Mouse (Mus musculus) heart, embryonic 15.5 days (tissue): ENCODE measurements around the gene Atp1a2. TPM values are rescaled to one million over a fixed set of nuclear protein-coding genes. Genes with fewer than 3 reads are reported as not detected.

Source experiments
- ATAC-seq: fragments of 200-750 bp; cut with Nextera tagmentation; replicated peaks from 2 replicates; pipeline ENCODE4 v1.8.0; 2017; ENCODE audit warnings: low read depth, moderate TSS enrichment; ENCODE audit not compliant: insufficient number of reproducible peaks, insufficient read depth, low FRiP score
- H3K27ac ChIP-seq: fragments of 300-500 bp; sonication (generic); 2 replicates; pipeline ENCODE4 v1.5.1; 2015; ENCODE audit warnings: mild to moderate bottlenecking, inconsistent platforms
- H3K27me3 ChIP-seq: fragments of 300-500 bp; sonication (generic); 2 replicates; pipeline ENCODE4 v1.6.1; 2015; ENCODE audit warnings: inconsistent platforms
- H3K36me3 ChIP-seq: fragments of 300-500 bp; sonication (generic); 2 replicates; pipeline ENCODE4 v1.6.1; 2015; ENCODE audit warnings: mild to moderate bottlenecking, inconsistent platforms
- H3K4me1 ChIP-seq: fragments of 300-500 bp; sonication (generic); replicated peaks from 2 replicates; pipeline ENCODE4 v1.6.1; 2015; ENCODE audit warnings: inconsistent platforms
- H3K4me2 ChIP-seq: fragments of 300-500 bp; sonication (generic); 2 replicates; pipeline ENCODE4 v1.6.1; 2015; ENCODE audit warnings: inconsistent platforms, mild to moderate bottlenecking, moderate library complexity
- H3K4me3 ChIP-seq: fragments of 300-500 bp; sonication (generic); 2 replicates; pipeline ENCODE4 v1.5.1; 2015; ENCODE audit warnings: mild to moderate bottlenecking, inconsistent platforms
- H3K9ac ChIP-seq: fragments of 300-500 bp; sonication (generic); 2 replicates; pipeline ENCODE4 v1.6.1; 2015; ENCODE audit warnings: mild to moderate bottlenecking, inconsistent platforms
- H3K9me3 ChIP-seq: fragments of 300-500 bp; sonication (generic); replicated peaks from 2 replicates; pipeline ENCODE4 v1.6.1; 2016; ENCODE audit warnings: inconsistent platforms
- WGBS: fragments of 180-500 bp; shearing (Covaris S2); methylation state at CpG from one replicate; pipeline ENCODE4 v1.1.7; 2015; ENCODE audit warnings: mixed read lengths; 5-methylcytosine and 5-hydroxymethylcytosine counted together
- polyA plus RNA-seq: library from polyadenylated mRNA; unstranded; fragments of >200 nt; fragmentation: Nextera tagmentation; extraction: Ambion mirVana; gene quantifications from 2 replicates; pipeline ENCODE4 v1.2.1, GENCODE M21; 2015

Gene Atp1a2
- polyA plus RNA-seq, 1 experiment from 2014 or later = 17.9 TPM

GRCm38 (mm10) chr1:172302311-172302710 is 4.4 kb upstream of the Atp1a2 start:
- 64% methylated on average over 3 of the region's 3 CpGs for WGBS
- Histone ChIP-seq H3K36me3 (no peaks in the 10 kb centered on the region), H3K4me3 (no peak overlapping the region), H3K9ac (no peak overlapping the region), H3K27me3 (no peaks in the 10 kb centered on the region), H3K9me3 (no peaks in the 10 kb centered on the region), H3K27ac (no peak overlapping the region), H3K4me1 (peaks cover 39% of the 10 kb centered on the region), H3K4me2 (no peak overlapping the region)
- ATAC-seq = no peak

GRCm38 (mm10) chr1:172301180-172301579 is 3.3 kb upstream of the Atp1a2 start:
- no peak for ATAC-seq
- Histone ChIP-seq H3K4me2 (no peak overlapping the region), H3K27me3 (no peaks in the 10 kb centered on the region), H3K4me3 (no peak overlapping the region), H3K9ac (no peak overlapping the region), H3K9me3 (no peaks in the 10 kb centered on the region), H3K36me3 (no peaks in the 10 kb centered on the region), H3K27ac (no peak overlapping the region), H3K4me1 (peaks cover 50% of the 10 kb centered on the region)
- WGBS = 60% methylated on average over 12 of the region's 12 CpGs

- no peaks in the 10 kb centered on the region for H3K9me3 ChIP-seq
- H3K27ac ChIP-seq = peak overlapping the region; percentile 73
- H3K4me2 ChIP-seq = no peak overlapping the region
- H3K27me3 ChIP-seq = no peaks in the 10 kb centered on the region
- H3K4me3 ChIP-seq = no peak overlapping the region
- WGBS = 50% methylated on average over 5 of the region's 5 CpGs
- H3K36me3 ChIP-seq = no peaks in the 10 kb centered on the region
- no peak overlapping the region for H3K9ac ChIP-seq
- ATAC-seq = no peak
- peaks cover 60% of the 10 kb centered on the region for H3K4me1 ChIP-seq
These were observed 2.4 kb upstream of the Atp1a2 start for GRCm38 (mm10) chr1:172300247-172300646.

- Histone ChIP-seq H3K27me3 (no peaks in the 10 kb centered on the region), H3K9ac (no peak overlapping the region), H3K4me3 (no peak overlapping the region), H3K4me1 (peaks cover 66% of the 10 kb centered on the region), H3K4me2 (no peak overlapping the region), H3K27ac (peak overlapping the region; percentile 73), H3K9me3 (no peaks in the 10 kb centered on the region), H3K36me3 (no peaks in the 10 kb centered on the region)
- 45% methylated on average over 7 of the region's 7 CpGs for WGBS
- ATAC-seq = no peak
These were observed 1.7 kb upstream of the Atp1a2 start for GRCm38 (mm10) chr1:172299528-172299927.

GRCm38 (mm10) chr1:172296816-172297510 is 901 bp downstream of the Atp1a2 start:
- Histone ChIP-seq H3K4me2 (peak overlapping the region; percentile 68), H3K9me3 (no peaks in the 10 kb centered on the region), H3K9ac (peak overlapping the region; percentile 60), H3K36me3 (no peaks in the 10 kb centered on the region), H3K4me1 (peaks cover 66% of the 10 kb centered on the region), H3K27me3 (no peaks in the 10 kb centered on the region), H3K27ac (peak overlapping the region; percentile 90), H3K4me3 (peak overlapping the region; percentile 51)
- 62% methylated on average over 6 of the region's 6 CpGs for WGBS
- ATAC-seq = no peak

- Histone ChIP-seq H3K4me1 (peaks cover 58% of the 10 kb centered on the region), H3K4me2 (peak overlapping the region; percentile 68), H3K9me3 (no peaks in the 10 kb centered on the region), H3K9ac (peak overlapping the region; percentile 30; the same call in 1 of the 2 replicates), H3K4me3 (peak overlapping the region; percentile 51), H3K27ac (peak overlapping the region; percentile 90), H3K36me3 (peaks cover 7% of the 10 kb centered on the region; the same call in 1 of the 2 replicates), H3K27me3 (no peaks in the 10 kb centered on the region)
- no peak; the same call in 1 of the 2 replicates for ATAC-seq
- 39% methylated on average over 4 of the region's 4 CpGs for WGBS
These were observed 2.1 kb downstream of the Atp1a2 start for GRCm38 (mm10) chr1:172295751-172296197.

- Histone ChIP-seq H3K9ac (no peak overlapping the region), H3K36me3 (peaks cover 23% of the 10 kb centered on the region), H3K9me3 (no peaks in the 10 kb centered on the region), H3K27me3 (no peaks in the 10 kb centered on the region), H3K4me1 (peaks cover 37% of the 10 kb centered on the region), H3K4me3 (no peak overlapping the region), H3K27ac (no peak overlapping the region), H3K4me2 (no peak overlapping the region)
- 87% methylated on average over 11 of the region's 11 CpGs for WGBS
- ATAC-seq = no peak
These were observed 4.4 kb downstream of the Atp1a2 start for GRCm38 (mm10) chr1:172293449-172293848.

GRCm38 (mm10) chr1:172292880-172293279 is 5.0 kb downstream of the Atp1a2 start:
- Histone ChIP-seq H3K9me3 (no peaks in the 10 kb centered on the region), H3K27ac (no peak overlapping the region), H3K27me3 (no peaks in the 10 kb centered on the region), H3K9ac (no peak overlapping the region), H3K36me3 (peaks cover 23% of the 10 kb centered on the region), H3K4me3 (no peak overlapping the region), H3K4me1 (peaks cover 32% of the 10 kb centered on the region), H3K4me2 (no peak overlapping the region)
- no peak for ATAC-seq
- 80% methylated on average over 2 of the region's 2 CpGs for WGBS

GRCm38 (mm10) chr1:172289617-172289946 is 8.3 kb downstream of the Atp1a2 start:
- WGBS = 74% methylated on average over 3 of the region's 3 CpGs
- Histone ChIP-seq H3K4me2 (no peak overlapping the region), H3K4me1 (peaks cover under 1% of the 10 kb centered on the region; the same call in 1 of the 2 replicates), H3K4me3 (no peak overlapping the region), H3K9ac (no peak overlapping the region), H3K27me3 (no peaks in the 10 kb centered on the region), H3K36me3 (peaks cover 36% of the 10 kb centered on the region), H3K9me3 (no peaks in the 10 kb centered on the region), H3K27ac (no peak overlapping the region)
- no peak for ATAC-seq

GRCm38 (mm10) chr1:172288900-172289616 is 8.8 kb downstream of the Atp1a2 start:
- no peaks in the 10 kb centered on the region for H3K9me3 ChIP-seq
- H3K4me1 ChIP-seq = no peaks in the 10 kb centered on the region
- no peaks in the 10 kb centered on the region for H3K27me3 ChIP-seq
- ATAC-seq = no peak
- H3K36me3 ChIP-seq = peaks cover 42% of the 10 kb centered on the region
- no peak overlapping the region for H3K4me2 ChIP-seq
- no peak overlapping the region for H3K9ac ChIP-seq
- WGBS = 88% methylated on average over 11 of the region's 11 CpGs
- H3K4me3 ChIP-seq = no peak overlapping the region
- no peak overlapping the region for H3K27ac ChIP-seq

GRCm38 (mm10) chr1:172286740-172287139 is 11.1 kb downstream of the Atp1a2 start:
- Histone ChIP-seq H3K27me3 (no peaks in the 10 kb centered on the region), H3K27ac (no peak overlapping the region), H3K4me2 (no peak overlapping the region), H3K4me3 (no peak overlapping the region), H3K4me1 (no peaks in the 10 kb centered on the region), H3K9ac (no peak overlapping the region), H3K9me3 (no peaks in the 10 kb centered on the region), H3K36me3 (peaks cover 43% of the 10 kb centered on the region)
- WGBS = 89% methylated on average over 5 of the region's 5 CpGs
- no peak for ATAC-seq
